Mouse (Mus musculus) small intestine, adult 2 months (tissue): ENCODE measurements at regions not wholly inside any gene's neighbourhood (a gene's known extent, or its start where the extent isn't known, plus 50 kb on each side); places are given as distances from the start of the nearest gene placed in this dataset.

Source experiments
- CTCF ChIP-seq: fragments of 200-500 bp; IDR thresholded peaks from 2 replicates; pipeline ENCODE4 v1.5.1; 2012; ENCODE audit warnings: low read depth, mild to moderate bottlenecking, control low read depth, inconsistent platforms, low read length, moderate library complexity, mixed read lengths; ENCODE audit not compliant: insufficient replicate concordance, insufficient read length; ENCODE audit errors: extremely low read depth
- POLR2A ChIP-seq: fragments of 200-500 bp; IDR thresholded peaks from 2 replicates; pipeline ENCODE4 v1.6.1; 2012; ENCODE audit warnings: low read depth, mild to moderate bottlenecking, control low read depth, inconsistent platforms, low read length, moderate library complexity

DNA sequence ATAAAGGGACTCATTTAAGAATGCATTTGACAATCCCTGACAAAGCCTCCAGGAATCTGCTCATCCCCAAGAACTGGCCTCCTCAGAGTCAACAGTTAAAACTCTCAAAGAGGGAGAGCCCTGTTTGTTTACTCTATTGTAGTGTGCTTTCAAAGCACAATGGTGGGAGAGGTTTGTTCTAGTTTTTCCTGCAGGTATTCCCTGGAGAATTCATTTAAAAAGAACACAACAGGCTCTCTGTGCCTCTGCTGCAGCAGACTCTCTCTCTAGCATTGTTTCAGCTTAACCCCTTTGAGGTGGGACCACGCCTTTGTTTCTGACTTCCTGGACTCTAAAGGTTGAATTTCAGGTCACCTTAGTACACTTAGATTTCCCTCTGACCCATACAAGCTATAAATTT is 149.1 kb downstream of the Kitl start:
- TF ChIP-seq POLR2A (no peak), CTCF (no peak)
